Mouse (Mus musculus) layer of hippocampus, adult 6 months (tissue): ENCODE results near the gene Exosc8. TPM values are rescaled to one million over a fixed set of nuclear protein-coding genes. Genes with fewer than 3 reads are reported as not detected.

Experiments
- long read RNA-seq, 2 experiments: library from polyadenylated mRNA; unstranded; transcript quantifications; one replicate each; pipeline ENCODE4 v2.0.0; 2019 to 2020
- polyA plus RNA-seq: library from polyadenylated mRNA; unstranded; fragments of <200 nt; fragmentation: Nextera tagmentation; gene quantifications from 2 replicates; pipeline ENCODE4 v1.2.3, GENCODE M21; 2021

The Exosc8 gene
- polyA plus RNA-seq = 24.8 and 25.1 TPM in 2 replicates
- long read RNA-seq, experiment 1, transcript Exosc8-201 (11 exons, 1,300 nt) = major isoform, 13 of 19 reads
- long read RNA-seq, experiment 1, partial matches to known transcripts = 2 of 19 reads
- long read RNA-seq, experiment 1, other reads (novel, unspliced or antisense) = 4 of 19 reads
- long read RNA-seq, experiment 2, transcript Exosc8-201 (11 exons, 1,300 nt) = major isoform, 12 of 22 reads
- long read RNA-seq, experiment 2, partial matches to known transcripts = 4 of 22 reads
- long read RNA-seq, experiment 2, other reads (novel, unspliced or antisense) = 6 of 22 reads

DNA sequence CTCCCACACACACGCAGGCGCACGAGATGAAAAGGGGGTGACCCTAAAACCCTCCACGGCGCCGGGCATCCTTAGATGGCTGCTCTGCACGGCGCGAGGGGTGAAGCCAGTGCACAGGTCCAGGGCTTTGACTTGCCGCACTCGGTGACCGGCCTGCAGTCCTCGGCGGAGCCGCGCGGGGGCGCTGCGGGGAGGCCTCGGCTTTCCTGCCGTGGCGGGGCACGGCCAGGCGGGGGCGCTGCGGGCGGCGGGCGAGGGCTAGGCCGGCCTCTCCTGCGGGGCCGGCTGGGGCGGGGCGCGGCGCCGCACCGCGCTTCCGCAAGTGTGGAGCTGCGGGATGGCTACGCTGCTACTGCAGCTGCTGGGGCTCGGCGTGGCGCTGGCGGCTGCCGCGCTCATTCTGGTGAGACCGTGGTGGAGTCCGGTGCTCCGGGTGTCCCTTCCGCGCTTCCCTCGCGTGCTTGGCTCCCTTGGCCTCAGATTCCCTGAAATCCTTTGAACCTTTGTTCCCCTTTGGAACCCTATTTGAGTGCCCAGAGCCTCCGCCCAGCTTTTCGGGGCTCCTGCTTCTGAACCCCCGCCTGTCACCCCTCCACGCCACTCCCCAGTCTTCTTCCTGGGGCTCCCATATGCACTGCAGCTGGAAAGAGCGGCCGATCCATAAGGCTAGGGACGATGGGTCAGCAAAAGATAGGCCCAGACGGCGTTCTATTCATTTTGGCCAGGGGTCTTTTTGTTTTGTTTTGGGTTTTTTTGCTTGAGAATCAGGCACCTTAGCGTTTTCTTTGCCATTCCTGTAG is at the start of gene Exosc8, which contains the start of gene Alg5:
Exosc8 (minus strand) TSS at position 147 of the 800 bp plus-strand sequence.
Alg5 (plus strand) TSS at position 293 of the 800 bp plus-strand sequence.

GRCm38 (mm10) chr3:54755145-54756041 is 20.2 kb upstream of the Exosc8 start, which contains the start of gene Smad9:
Gene Smad9 (plus strand): TSS chr3:54755582.

GRCm38 (mm10) chr3:54714253-54714652 is 20.9 kb downstream of the Exosc8 start, which contains the start of gene Gm21958:
Gene Gm21958 (minus strand): TSS chr3:54714353.

DNA sequence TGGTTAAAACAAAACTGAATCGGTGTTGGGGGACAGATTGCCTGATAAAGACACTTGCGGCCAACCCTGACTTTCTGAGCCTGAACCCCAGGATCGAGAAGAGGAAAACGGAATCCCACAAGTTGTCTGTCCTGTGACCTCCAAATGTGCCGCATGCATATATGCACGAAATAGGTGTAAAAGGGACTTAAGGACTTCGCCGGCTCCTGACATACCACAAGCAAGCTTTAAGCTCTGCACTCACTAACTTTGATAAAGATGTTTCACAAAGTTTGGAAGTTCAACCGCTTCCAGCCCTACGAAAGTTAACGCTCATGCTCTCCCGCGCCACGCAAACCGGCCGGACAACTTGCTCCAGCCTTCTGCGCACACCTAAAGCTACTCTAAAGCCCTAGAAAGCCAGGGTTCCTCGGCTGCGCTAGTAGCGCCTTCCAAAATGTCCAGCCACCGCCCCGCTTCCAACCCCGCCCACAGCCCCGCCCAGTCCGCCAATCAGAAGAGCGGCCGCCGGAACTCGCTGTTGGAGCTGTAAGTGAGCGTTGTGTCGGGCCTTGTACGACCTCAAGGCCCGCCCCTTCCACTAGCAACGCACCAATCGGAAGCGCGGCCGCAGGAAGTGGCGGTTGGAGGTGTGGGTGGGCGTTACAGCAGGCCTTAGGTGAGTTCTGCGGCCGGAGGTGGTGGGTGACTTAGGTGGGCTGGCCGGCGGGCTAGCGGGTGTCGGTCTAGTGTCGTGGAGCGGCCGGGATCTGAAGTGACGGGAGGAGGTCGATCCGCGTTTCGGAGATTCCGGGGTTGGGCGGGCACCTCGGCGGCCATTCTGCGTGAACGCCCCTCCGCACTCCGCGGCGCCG is 42.8 kb downstream of the Exosc8 start, which contains the start of gene Supt20:
Supt20 (plus strand) TSS at position 606 of the 854 bp plus-strand sequence.

Other genes with a start within 250 kb of the Exosc8 start
- 9.1 and 11.4 TPM in 2 replicates for gene Supt20, start 42.6 kb downstream of the Exosc8 start, polyA plus RNA-seq
- not detected in 2 replicates for gene Gm21958, start 21.0 kb downstream of the Exosc8 start, polyA plus RNA-seq
- 47.5 and 50.0 TPM in 2 replicates for gene Alg5, start 146 bp upstream of the Exosc8 start, polyA plus RNA-seq
- gene Smad9, start 20.2 kb upstream of the Exosc8 start, polyA plus RNA-seq = 2.1 and 3.1 TPM in 2 replicates
- gene Rfxap, start 72.4 kb upstream of the Exosc8 start, polyA plus RNA-seq = 3.4 and 4.4 TPM in 2 replicates
- 5.3 and 5.7 TPM in 2 replicates for gene Sertm1, start 180.5 kb upstream of the Exosc8 start, polyA plus RNA-seq